Mouse (Mus musculus) frontal cortex, postnatal 14 days (tissue): ENCODE results near the gene Celsr1.

Source experiments
- DNase-seq, 2 experiments: peaks; one replicate each; pipeline ENCODE4 v3.0.0; 2022; ENCODE audit warnings: low spot score in 2 of 2

Celsr1 gene

GRCm38 (mm10) chr15:86034781-86035360 is 1.3 kb upstream of the Celsr1 start:
- DNase-seq, result no peak

GRCm38 (mm10) chr15:86034021-86034523 is 495 bp upstream of the Celsr1 start:
- DNase-seq, result no peak

- no peak for DNase-seq
Measured at GRCm38 (mm10) chr15:86032811-86033190, 776 bp downstream of the Celsr1 start.

- DNase-seq, result no peak
Measured at GRCm38 (mm10) chr15:86029981-86030380, 3.6 kb downstream of the Celsr1 start.

GRCm38 (mm10) chr15:86027871-86028270 is 5.7 kb downstream of the Celsr1 start:
- no peak for DNase-seq

- DNase-seq, result no peak
Measured at GRCm38 (mm10) chr15:86021971-86022370, 11.6 kb downstream of the Celsr1 start.

GRCm38 (mm10) chr15:86021301-86021700 is 12.3 kb downstream of the Celsr1 start:
- no peak for DNase-seq

GRCm38 (mm10) chr15:86020008-86020407 is 13.6 kb downstream of the Celsr1 start:
- DNase-seq, result no peak

- DNase-seq, result no peak
Measured at GRCm38 (mm10) chr15:86018753-86019512, 14.6 kb downstream of the Celsr1 start.

GRCm38 (mm10) chr15:86017336-86017735 is 16.2 kb downstream of the Celsr1 start:
- DNase-seq, result no peak

GRCm38 (mm10) chr15:86015860-86016541 is 17.6 kb downstream of the Celsr1 start:
- no peak for DNase-seq

- DNase-seq, result no peak
Measured at GRCm38 (mm10) chr15:86015026-86015425, 18.6 kb downstream of the Celsr1 start.

- no peak for DNase-seq
Measured at GRCm38 (mm10) chr15:86013656-86014055, 19.9 kb downstream of the Celsr1 start.

- no peak for DNase-seq
Measured at GRCm38 (mm10) chr15:86013130-86013529, 20.4 kb downstream of the Celsr1 start.

GRCm38 (mm10) chr15:86007690-86008121 is 25.9 kb downstream of the Celsr1 start:
- DNase-seq, result no peak

GRCm38 (mm10) chr15:86005691-86006525 is 27.7 kb downstream of the Celsr1 start:
- no peak for DNase-seq

- DNase-seq, result no peak
Measured at GRCm38 (mm10) chr15:86004048-86004447, 29.5 kb downstream of the Celsr1 start.

GRCm38 (mm10) chr15:86000706-86001292 is 32.8 kb downstream of the Celsr1 start:
- DNase-seq, result no peak

GRCm38 (mm10) chr15:85998525-85999230 is 34.9 kb downstream of the Celsr1 start:
- no peak for DNase-seq

GRCm38 (mm10) chr15:85996031-85996765 is 37.4 kb downstream of the Celsr1 start:
- no peak for DNase-seq
